Comparison of ENCODE assay signal across 8 mouse cellular contexts in genomic region chr15:80173781-80174597, GRCm38 (mm10). TPM values are rescaled to one million over a fixed set of nuclear protein-coding genes. Genes with fewer than 3 reads are reported as not detected.
DNase-seq lines count a peak whose midpoint lies in the region; ATAC-seq and TF ChIP-seq lines count a peak whose summit lies in the region.

No protein-coding gene starts in this region.

- peak; percentile 43 for ATAC-seq in lung, embryonic 14.5 days (ENCODE audit: insufficient read depth)
- ATAC-seq in forebrain, embryonic 13.5 days = peak; percentile 66

- peak overlapping the region; percentile 68; the same call in 1 of the 2 replicates for H3K27ac ChIP-seq in lung, embryonic 14.5 days (ENCODE audit: low read depth)
- H3K27ac ChIP-seq in forebrain, embryonic 13.5 days = peak overlapping the region; percentile 86

- no peaks in the 10 kb centered on the region for H3K9me3 ChIP-seq in lung, embryonic 14.5 days (ENCODE audit: low read depth, low read length)
- no peaks in the 10 kb centered on the region for H3K9me3 ChIP-seq in forebrain, embryonic 13.5 days (replicated peaks)

- TF ChIP-seq CTCF in lung, embryonic 14.5 days (IDR thresholded peaks at IDR 0.05; ENCODE audit: low read depth) = no peak

- H3K9ac ChIP-seq in lung, embryonic 14.5 days = peak overlapping the region; percentile 87
- peak overlapping the region; percentile 97 for H3K9ac ChIP-seq in forebrain, embryonic 13.5 days

- H3K4me1 ChIP-seq in lung, embryonic 14.5 days (ENCODE audit: insufficient read depth) = 0 out of 2 replicates have a peak, but pooled peaks cover 4% of the 10 kb centered on the region
- H3K4me1 ChIP-seq in forebrain, embryonic 13.5 days = peaks cover 32% of the 10 kb centered on the region

- 2% methylated on average over 59 of the region's 60 CpGs for WGBS in lung, embryonic 14.5 days
- WGBS in forebrain, embryonic 13.5 days = 0% methylated on average over 47 of the region's 60 CpGs

- no peaks in the 10 kb centered on the region for H3K36me3 ChIP-seq in lung, embryonic 14.5 days (ENCODE audit: insufficient read depth)
- H3K36me3 ChIP-seq in forebrain, embryonic 13.5 days (ENCODE audit: poor library complexity, severe bottlenecking) = no peaks in the 10 kb centered on the region

- H3K4me3 ChIP-seq in lung, embryonic 14.5 days (ENCODE audit: low read depth, low read length) = peak overlapping the region; percentile 80
- peak overlapping the region; percentile 95 for H3K4me3 ChIP-seq in forebrain, embryonic 13.5 days

- peak; percentile 40 for DNase-seq in lung, embryonic 14.5 days
- no peak for DNase-seq in lung, postnatal 4 days
- DNase-seq in cerebellum, adult 9-10 months = peak; percentile 74
- peak; percentile 42 to 68 for DNase-seq in left cerebral cortex, adult 8-10 months (ENCODE audit: low spot score in 2 of 2)
- peak; percentile 66 for DNase-seq in neural tube, embryonic 10.5 days (ENCODE audit: extremely low spot score, low spot score)
- no peak for DNase-seq in ovary, postnatal 10 days (ENCODE audit: low spot score)
- DNase-seq in thymus, postnatal 25 days = no peak

- 0 out of 2 replicates have a peak, but pooled peaks cover 3% of the 10 kb centered on the region for H3K27me3 ChIP-seq in lung, embryonic 14.5 days (ENCODE audit: insufficient read depth, low read length)
- H3K27me3 ChIP-seq in forebrain, embryonic 13.5 days = no peaks in the 10 kb centered on the region

- peak overlapping the region; percentile 86 for H3K4me2 ChIP-seq in lung, embryonic 14.5 days
- peak overlapping the region; percentile 86 for H3K4me2 ChIP-seq in forebrain, embryonic 13.5 days

RNA-seq across cellular contexts. Expression of gene Mgat3, which starts 0.5 kb away (rescaled TPM):
- polyA plus RNA-seq in lung, embryonic 14.5 days (2014; fragmentation: Nextera tagmentation; extraction: Ambion mirVana) = 6.1 and 7.7 TPM in 2 replicates
- polyA plus RNA-seq in forebrain, embryonic 13.5 days (2015; fragmentation: Nextera tagmentation; extraction: Ambion mirVana) = 7.3 and 7.8 TPM in 2 replicates
- total RNA-seq in left cerebral cortex, adult 8-10 months (2022) = 100 to 1,000 TPM; 118 to 134 (median 124) TPM

RNA-seq across cellular contexts. Expression of gene Tab1, which starts 41.1 kb away (rescaled TPM):
- polyA plus RNA-seq in lung, embryonic 14.5 days (2014; fragmentation: Nextera tagmentation; extraction: Ambion mirVana) = 32.5 and 34.2 TPM in 2 replicates
- polyA plus RNA-seq in forebrain, embryonic 13.5 days (2015; fragmentation: Nextera tagmentation; extraction: Ambion mirVana) = 36.6 and 42.4 TPM in 2 replicates
- 10 to 100 TPM; 24.4 to 30.0 (median 26.9) TPM for total RNA-seq in left cerebral cortex, adult 8-10 months (2022)

RNA-seq across cellular contexts. Expression of gene Mief1, which starts 59.8 kb away (rescaled TPM):
- 31.7 and 32.9 TPM in 2 replicates for polyA plus RNA-seq in lung, embryonic 14.5 days (2014; fragmentation: Nextera tagmentation; extraction: Ambion mirVana)
- polyA plus RNA-seq in forebrain, embryonic 13.5 days (2015; fragmentation: Nextera tagmentation; extraction: Ambion mirVana) = 39.6 and 40.3 TPM in 2 replicates
- total RNA-seq in left cerebral cortex, adult 8-10 months (2022) = 10 to 100 TPM; 30.2 to 33.7 (median 30.9) TPM

Comparison
In these comparisons a context has a peak if more than half of its experiments do, and no peak if none do; other contexts are left out.
1. DNase-seq: peak in lung, embryonic 14.5 days (single experiment), cerebellum, adult 9-10 months (single experiment), left cerebral cortex, adult 8-10 months (2 of 2) and neural tube, embryonic 10.5 days (single experiment); none in lung, postnatal 4 days (0 of 2), ovary, postnatal 10 days (single experiment) and thymus, postnatal 25 days (single experiment).